Mouse (Mus musculus): ENCODE measurements around the gene Foxp1.

Gene Foxp1

GRCm38 (mm10) chr6:99182777-99183176 is 339.7 kb downstream of the Foxp1 start:
- no peak for DNase-seq (ENCODE audit: low spot score in 2 of 2)

- DNase-seq (ENCODE audit: low spot score in 2 of 2) = no peak
Measured at GRCm38 (mm10) chr6:99176216-99176615, 346.3 kb downstream of the Foxp1 start.

- no peak for DNase-seq (ENCODE audit: low spot score in 2 of 2)
Measured at GRCm38 (mm10) chr6:99175377-99175776, 347.1 kb downstream of the Foxp1 start.

- no peak for DNase-seq (ENCODE audit: low spot score in 2 of 2)
Measured at GRCm38 (mm10) chr6:99173902-99174210, 348.7 kb downstream of the Foxp1 start.

GRCm38 (mm10) chr6:99173066-99173901 is 349.2 kb downstream of the Foxp1 start:
- DNase-seq (ENCODE audit: low spot score in 2 of 2) = no peak

- DNase-seq (ENCODE audit: low spot score in 2 of 2) = no peak
Measured at GRCm38 (mm10) chr6:99172589-99172986, 349.9 kb downstream of the Foxp1 start.

- DNase-seq (ENCODE audit: low spot score in 2 of 2) = no peak
Measured at GRCm38 (mm10) chr6:99171901-99172588, 350.5 kb downstream of the Foxp1 start.

- no peak for DNase-seq (ENCODE audit: low spot score in 2 of 2)
Measured at GRCm38 (mm10) chr6:99171281-99171825, 351.2 kb downstream of the Foxp1 start.

- no peak for DNase-seq (ENCODE audit: low spot score in 2 of 2)
Measured at GRCm38 (mm10) chr6:99168727-99169126, 353.8 kb downstream of the Foxp1 start.

GRCm38 (mm10) chr6:99167001-99167400 is 355.5 kb downstream of the Foxp1 start:
- no peak for DNase-seq (ENCODE audit: low spot score in 2 of 2)

- no peak for DNase-seq (ENCODE audit: low spot score in 2 of 2)
Measured at GRCm38 (mm10) chr6:99166169-99166568, 356.4 kb downstream of the Foxp1 start.

- DNase-seq (ENCODE audit: low spot score in 2 of 2) = no peak
Measured at GRCm38 (mm10) chr6:99164760-99165159, 357.8 kb downstream of the Foxp1 start.

- no peak for DNase-seq (ENCODE audit: low spot score in 2 of 2)
Measured at GRCm38 (mm10) chr6:99162716-99163115, 359.8 kb downstream of the Foxp1 start.

- DNase-seq (ENCODE audit: low spot score in 2 of 2) = no peak
Measured at GRCm38 (mm10) chr6:99160348-99160693, 362.2 kb downstream of the Foxp1 start.

GRCm38 (mm10) chr6:99159452-99160347 is 362.8 kb downstream of the Foxp1 start:
- DNase-seq (ENCODE audit: low spot score in 2 of 2) = no peak

- DNase-seq (ENCODE audit: low spot score in 2 of 2) = no peak
Measured at GRCm38 (mm10) chr6:99153682-99154081, 368.8 kb downstream of the Foxp1 start.

GRCm38 (mm10) chr6:99146400-99146905 is 376.1 kb downstream of the Foxp1 start:
- no peak for DNase-seq (ENCODE audit: low spot score in 2 of 2)

GRCm38 (mm10) chr6:99145033-99145432 is 377.5 kb downstream of the Foxp1 start:
- DNase-seq (ENCODE audit: low spot score in 2 of 2) = no peak

GRCm38 (mm10) chr6:99143756-99144036 is 378.8 kb downstream of the Foxp1 start:
- no peak for DNase-seq (ENCODE audit: low spot score in 2 of 2)

GRCm38 (mm10) chr6:99142900-99143755 is 379.4 kb downstream of the Foxp1 start:
- DNase-seq (ENCODE audit: low spot score in 2 of 2) = no peak

GRCm38 (mm10) chr6:99138041-99138440 is 384.5 kb downstream of the Foxp1 start:
- no peak for DNase-seq (ENCODE audit: low spot score in 2 of 2)
